Mouse (Mus musculus) cerebellum, adult 9-11 months (tissue): Measurements from ENCODE around the gene Chrna1.
"Not testable (repeated sequence)": the region's sequence is repeated elsewhere in the genome, so short reads cannot be mapped to it uniquely, and the experiment has no call there.

Experiments
- DNase-seq: peaks from one replicate; pipeline ENCODE4 v3.0.0; 2022

Gene Chrna1

DNA sequence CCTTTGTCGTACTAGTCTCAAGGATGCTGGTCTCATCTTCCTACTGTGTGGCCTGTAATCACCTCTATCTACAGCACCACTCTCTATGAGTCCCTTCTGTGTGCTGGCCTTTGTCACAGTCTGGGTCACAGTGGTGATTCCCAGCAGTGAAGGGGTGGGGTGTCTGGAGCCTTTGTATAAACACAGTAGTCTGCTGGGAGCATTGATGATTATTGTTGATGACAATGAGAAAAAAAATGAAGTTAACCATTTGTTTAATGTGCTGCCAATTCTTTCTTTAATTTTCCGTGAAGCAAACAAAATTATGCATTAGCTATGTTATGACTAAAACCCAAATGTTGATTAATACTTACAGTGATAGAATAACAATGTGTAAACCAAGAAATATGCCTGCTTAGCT is 8.8 kb upstream of the Chrna1 start:
- no peak for DNase-seq

DNA sequence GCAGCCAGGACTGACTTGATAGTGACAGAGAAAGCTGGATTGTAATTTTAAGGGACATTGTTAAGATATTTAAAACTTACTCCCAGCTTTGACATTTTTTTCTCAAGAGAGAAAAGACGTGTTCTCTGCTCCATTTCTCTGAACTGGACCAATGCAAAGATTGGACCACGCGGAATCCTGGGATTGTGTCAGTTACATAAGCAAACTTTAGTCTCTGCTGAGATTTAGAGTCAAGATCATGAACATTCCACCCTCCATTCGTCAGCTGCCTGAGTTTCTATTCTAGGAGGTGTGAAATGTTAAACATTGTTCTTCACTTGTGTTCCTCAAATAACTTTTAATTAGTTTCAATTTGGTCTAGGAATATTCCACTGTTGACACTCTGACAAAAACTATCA is 7.0 kb upstream of the Chrna1 start:
- no peak for DNase-seq

GRCm38 (mm10) chr2:73586392-73587108 is 6.4 kb upstream of the Chrna1 start:
- DNase-seq, result no peak

- DNase-seq, result no peak
Measured at GRCm38 (mm10) chr2:73585347-73585831, 5.3 kb upstream of the Chrna1 start.

GRCm38 (mm10) chr2:73584645-73585346 is 4.7 kb upstream of the Chrna1 start:
- peak; percentile 41 for DNase-seq

DNA sequence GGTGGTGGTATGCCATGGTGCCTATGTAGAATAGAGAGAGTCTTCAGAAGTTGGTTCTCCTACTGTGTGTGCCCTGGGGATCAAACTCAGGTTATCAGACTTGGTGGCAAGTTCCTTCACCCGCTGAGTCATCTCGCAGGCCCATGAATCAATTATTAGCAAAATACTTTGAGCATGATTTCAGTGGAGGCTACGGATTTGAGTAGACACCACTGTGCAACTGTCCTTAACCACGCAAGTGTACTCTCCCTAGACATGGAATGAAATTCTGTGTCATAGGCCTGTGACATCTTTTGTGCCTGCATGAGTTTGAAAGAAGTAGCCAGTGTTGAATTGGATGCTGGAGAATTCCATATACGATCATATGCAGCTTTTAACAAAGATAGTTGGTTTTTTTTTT is 582 bp upstream of the Chrna1 start:
- DNase-seq, result no peak

DNA sequence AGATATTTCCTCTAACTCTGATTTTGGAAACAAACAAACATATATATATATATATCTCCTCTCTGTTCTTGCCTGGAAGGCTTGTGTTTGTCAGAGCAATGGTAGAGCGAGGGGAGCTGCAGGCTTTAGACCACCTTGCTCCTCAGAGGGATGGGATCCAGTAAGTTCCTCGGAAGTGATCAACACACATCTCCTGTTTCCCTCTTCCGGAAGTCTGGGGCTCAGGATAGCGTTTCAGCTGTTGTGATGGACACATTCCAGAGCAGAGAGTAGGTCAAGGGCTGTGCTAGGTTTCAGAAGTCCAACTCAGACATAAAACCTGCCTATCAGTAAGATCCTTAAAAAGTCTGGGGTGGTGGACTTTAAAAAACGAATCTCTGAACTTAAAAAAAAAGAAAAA is 970 bp downstream of the Chrna1 start:
- no peak for DNase-seq

- no peak for DNase-seq
Measured at GRCm38 (mm10) chr2:73574418-73574817, 5.7 kb downstream of the Chrna1 start.

DNA sequence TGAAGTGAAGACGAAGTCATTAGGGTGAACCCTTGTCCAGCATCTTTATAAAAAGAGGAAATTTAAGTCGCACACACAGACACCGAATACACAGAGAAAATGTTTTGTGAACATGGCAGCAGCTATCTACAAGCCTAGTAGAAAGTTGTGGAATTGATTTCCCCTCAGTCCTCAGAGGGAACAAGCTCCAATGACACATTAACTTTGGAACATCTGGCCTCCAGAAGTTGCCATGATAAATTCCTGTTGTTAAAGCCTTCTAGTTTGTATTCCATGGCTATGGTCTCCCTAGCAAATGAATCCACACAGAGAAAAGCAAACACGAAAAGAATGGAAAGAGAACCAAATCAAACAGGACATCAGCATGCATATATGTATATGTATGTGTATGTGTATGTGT is 6.6 kb downstream of the Chrna1 start:
- no peak for DNase-seq

DNA sequence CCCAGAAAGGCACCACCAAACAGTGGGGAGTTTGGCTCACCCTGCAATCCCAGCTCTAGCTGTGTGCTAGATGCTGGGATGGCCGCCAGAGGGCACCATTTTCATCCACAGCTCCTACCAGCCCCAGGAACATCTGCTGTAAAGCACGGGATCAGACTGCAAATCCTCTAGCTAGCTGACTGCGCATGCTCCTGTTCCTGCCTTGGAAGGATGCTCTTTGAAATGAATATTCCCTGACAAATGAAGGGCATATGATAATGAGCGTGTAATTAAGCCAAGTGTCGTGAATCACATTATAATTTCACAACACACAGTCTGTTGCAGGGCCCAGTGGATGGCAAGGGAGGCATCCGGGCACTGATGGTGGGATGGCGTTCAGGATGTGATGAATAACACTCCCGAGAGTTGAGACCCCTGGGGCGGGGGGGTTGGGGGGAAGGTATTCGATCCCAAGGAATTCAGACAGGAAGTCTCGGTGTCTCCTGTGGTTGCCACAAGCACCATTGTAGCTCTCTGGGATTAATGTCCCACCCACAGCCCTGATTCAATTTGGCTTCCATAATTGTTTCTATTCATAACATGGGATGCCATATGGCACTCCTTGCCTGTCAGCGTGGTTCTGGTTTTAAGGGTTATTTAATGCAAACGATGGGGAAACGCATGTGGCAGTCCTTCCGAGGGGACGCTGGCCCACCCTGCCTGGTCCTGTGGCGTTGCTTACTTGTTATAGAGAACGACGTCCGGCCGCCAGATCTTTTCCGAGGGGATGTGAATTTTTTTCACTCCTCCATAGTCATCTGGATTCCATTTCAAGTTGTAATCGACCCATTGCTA is 7.4 kb downstream of the Chrna1 start:
- peak; percentile 76 for DNase-seq

DNA sequence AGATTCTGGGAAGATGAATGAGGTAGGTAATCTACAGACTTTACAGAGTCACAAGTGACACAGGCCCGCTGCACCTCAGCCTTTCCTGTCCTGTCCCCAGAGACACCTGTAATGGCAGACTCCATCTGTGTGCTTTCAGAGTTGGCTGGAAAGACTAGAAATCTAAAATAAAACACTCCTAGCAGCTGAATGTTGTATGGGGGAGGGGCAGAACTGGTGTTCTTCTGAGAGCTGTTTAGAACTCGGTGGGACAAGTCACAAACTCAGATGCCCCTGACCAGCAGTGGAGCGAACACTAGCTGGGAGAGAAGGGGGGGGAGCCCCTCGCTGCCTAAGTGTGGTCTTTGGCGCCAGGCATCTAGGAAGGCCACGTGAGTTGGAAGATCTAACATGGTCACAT is 8.2 kb downstream of the Chrna1 start:
- no peak for DNase-seq

- DNase-seq, result no peak
Measured at GRCm38 (mm10) chr2:73571304-73571703, 8.8 kb downstream of the Chrna1 start.

- no peak for DNase-seq
Measured at GRCm38 (mm10) chr2:73566989-73567605, 13.0 kb downstream of the Chrna1 start.

DNA sequence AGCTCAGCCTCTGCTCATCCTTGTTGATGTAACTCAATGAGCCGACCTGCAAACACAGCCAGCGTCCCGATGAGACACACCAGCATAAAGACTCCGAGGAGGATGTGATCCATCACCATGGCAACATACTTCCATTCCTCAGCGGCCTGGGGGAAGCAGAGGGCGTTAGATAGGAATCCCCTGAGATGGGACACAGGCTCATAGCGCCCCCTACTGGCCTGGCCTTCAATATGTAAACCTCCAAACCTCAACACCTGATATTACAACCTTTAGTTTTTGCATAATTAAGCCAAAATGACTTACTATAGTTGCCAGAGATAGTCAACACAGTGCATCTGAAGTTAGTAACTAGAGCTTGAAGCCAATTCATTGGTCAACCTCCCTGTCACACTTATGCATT is 14.0 kb downstream of the Chrna1 start:
- no peak for DNase-seq

DNA sequence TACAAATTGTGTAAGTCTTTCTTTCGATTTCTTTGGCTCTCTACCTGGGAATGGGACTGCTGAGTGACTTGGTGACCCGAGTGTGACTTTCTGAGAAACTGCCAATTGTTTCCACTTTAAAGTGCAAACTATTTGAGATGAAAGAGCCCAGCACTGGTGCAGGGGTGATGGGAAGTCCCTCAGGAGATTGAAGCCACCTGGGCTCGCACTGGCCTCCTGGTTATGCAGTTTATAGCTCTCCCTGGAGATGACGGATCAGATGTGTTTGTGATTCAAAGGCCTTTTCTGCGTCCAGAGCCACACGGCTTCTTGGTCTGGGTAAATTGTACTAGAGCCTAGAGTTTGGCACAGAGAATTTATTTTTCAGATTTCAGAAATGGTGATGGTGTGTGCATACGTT is 16.4 kb downstream of the Chrna1 start:
- DNase-seq, result no peak

DNA sequence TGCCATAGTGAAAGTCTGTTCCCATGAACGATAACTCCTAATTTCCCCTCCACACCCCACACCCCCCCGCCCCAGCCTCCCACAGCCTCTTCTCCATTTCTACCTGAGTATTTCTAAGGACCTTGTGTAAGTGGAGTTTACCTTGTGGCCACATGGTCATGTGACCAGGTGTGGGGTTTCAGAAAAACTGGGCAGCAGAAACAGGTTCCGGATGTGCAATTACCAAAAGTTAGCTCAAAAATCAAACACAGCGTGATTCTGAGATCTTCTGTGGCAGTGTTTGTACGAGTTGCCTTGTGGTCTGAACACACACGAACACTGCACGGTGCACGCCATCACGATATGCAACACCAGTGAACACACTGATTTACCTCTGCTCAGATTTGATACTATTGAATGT is 17.5 kb downstream of the Chrna1 start:
- DNase-seq, result no peak

DNA sequence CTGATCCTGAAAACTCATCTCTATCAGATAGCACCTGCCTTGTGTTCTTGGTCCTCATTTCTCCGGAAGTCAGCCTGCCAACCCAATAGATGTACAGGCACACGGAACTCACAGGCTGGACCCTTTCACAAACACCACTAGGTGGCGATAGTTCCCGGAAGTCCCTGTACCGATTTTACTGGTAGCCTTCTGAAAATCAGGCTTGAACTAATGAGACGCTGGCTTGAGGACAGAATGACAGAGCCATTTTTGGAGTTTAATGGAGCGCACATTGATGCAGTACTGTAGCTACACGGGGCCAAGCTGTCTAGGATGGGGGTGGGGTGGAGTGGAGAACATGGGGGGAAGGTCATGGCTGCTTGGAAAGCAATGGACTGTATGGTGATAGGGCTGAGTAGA is 18.5 kb downstream of the Chrna1 start:
- no peak for DNase-seq

DNA sequence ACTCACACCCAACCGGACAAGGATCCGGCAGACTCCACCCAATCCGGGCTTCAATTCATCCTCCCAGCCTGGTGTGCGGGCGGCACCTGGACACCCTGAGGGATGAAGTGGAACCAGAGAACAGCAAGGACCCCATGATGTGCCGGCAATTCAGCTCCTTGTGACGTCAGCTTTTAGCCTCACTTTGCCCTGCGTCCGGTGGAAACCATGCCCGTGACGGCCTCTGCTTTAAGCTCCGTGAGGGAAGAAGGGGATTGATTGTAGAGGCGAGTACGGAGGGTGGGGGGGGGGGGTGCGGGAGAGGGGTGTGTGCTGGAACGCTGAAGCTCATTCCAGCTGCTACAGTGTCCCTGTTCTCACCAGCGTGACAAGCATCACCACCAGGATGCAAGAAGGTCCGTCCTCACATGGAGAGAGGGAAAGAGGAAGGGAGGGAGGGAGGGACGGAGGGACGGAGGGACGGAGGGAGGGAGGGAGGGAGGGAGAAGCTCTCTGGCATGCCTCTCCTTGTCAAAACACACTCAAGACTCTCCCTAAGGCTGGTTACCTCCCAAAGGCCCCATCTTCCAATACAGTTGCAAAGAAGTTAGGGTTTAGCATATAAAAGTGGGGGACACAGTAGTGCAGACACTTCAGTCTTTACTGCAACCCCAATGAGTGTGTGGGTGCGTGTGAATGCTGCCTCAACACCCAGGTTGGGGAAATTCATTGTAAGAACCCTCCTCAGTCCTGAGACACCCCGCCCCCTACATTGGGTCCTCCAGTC is 19.1 kb downstream of the Chrna1 start:
- DNase-seq, result no peak

- no peak for DNase-seq
Measured at GRCm38 (mm10) chr2:73560445-73560844, 19.7 kb downstream of the Chrna1 start.

DNA sequence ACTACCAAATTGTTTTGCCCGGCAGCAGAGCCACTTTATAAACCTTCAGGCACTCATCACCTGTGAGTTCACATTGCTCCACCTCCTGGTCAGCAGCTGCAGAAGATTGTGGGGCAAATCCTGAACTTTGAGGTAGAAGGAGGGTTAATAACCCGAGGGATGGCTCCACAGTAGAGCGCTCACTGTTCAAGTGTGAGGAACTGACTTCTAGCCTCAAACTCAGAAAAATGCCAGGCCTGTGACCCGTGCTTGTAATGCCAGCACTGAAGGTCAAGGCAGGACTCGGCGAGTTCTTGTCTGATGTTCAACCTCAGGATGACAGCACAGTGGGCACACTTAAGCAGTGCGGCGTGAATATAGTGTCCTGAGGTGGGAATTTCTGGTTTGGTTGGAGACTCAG is 22.2 kb downstream of the Chrna1 start:
- no peak for DNase-seq

- DNase-seq, result not testable (repeated sequence)
Measured at GRCm38 (mm10) chr2:73557061-73557460, 23.1 kb downstream of the Chrna1 start.

DNA sequence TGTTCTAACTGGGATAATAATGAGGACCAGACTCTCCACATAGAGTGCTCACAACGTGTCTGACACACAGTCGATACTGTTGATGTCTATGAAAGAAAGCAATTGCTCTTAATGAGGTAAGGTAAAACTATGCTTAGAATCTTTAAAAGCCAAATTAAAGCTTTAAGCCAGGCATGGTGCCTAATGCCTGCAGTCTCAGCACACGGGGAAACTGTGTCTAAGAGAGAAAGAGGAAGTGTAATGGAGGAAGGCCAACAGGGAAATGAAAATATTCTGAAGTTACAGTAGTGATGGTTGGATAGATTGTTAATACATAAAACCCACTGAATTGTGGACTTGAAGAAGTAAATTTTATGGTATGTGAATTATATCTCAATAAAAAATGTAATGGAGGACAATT is 25.7 kb downstream of the Chrna1 start:
- no peak for DNase-seq
